Mouse (Mus musculus): ENCODE measurements around the gene Nfia. TPM values are rescaled to one million over a fixed set of nuclear protein-coding genes. Genes with fewer than 3 reads are reported as not detected.
A peak's percentile ranks its signal among the peaks of the same experiment; 100 is the strongest.

Gene Nfia
- total RNA-seq, 2 experiments from 2014 or later, result 113 to 115 TPM

DNA sequence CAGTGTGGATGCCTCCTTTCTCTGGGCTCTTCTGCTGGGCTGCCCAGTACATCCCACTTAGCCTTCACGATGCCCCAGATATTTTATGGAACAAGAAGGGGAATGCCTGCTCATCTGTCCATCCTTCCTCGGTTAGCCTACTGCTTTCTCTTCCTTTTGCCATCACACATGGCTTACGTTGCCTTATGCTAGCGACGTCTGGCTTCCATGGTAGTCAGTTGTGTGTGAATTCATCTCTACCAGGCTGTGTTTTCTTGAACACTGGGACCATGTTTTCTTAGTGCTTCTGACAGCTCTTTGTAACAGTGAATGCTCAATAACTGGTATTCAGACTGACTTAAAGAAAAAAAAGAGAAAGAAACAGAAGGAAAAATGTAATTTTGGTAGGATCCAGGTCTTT is 113.7 kb downstream of the Nfia start:
- Histone ChIP-seq H3K4me3 (no peak overlapping the region), H3K27ac (no peak overlapping the region)
- no peak for TF ChIP-seq CTCF (conservative IDR thresholded peaks at IDR 0.05)
- DNase-seq (ENCODE audit: low spot score in 2 of 2), result no peak

DNA sequence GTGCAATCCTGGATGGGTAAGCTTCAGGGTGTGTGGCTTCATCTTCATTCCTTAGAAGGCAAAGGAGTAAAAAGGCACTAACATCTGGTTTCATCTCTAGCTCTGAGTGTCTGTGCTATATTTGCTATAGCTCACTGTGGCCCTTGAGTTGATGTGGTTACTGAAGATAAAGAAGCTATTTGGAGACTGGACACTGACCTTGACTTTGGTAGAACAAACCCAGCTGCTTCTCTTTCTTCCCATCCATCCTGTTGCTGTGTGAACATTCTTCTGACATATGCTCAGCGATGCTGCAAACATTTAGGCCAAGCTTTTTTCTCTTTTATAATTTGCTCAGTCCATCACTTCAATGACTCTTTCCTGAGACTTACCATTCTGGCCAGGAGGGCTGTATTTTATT is 114.7 kb downstream of the Nfia start:
- Histone ChIP-seq H3K4me3 (no peak overlapping the region), H3K27ac (no peak overlapping the region)
- DNase-seq (ENCODE audit: low spot score in 2 of 2), result no peak
- no peak for TF ChIP-seq CTCF (conservative IDR thresholded peaks at IDR 0.05)

DNA sequence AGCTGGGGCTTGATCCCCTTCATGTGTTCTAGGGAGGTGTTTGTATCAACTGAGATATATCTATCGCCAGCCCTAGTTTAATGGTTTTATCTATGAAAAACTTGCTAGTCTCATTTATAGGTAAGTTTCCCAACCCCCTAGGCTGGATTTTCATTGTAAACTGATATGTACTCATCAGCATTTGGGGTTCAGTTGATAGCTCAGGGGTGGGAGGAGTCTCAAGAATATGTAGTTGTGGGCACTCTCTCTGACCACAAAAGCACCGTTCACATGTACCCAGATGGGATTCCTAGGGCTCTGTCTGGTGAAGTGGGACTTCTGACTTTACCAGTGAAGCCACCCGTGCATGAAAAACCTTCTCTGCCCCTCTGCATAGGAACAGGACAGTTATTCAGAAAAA is 118.5 kb downstream of the Nfia start:
- TF ChIP-seq CTCF (conservative IDR thresholded peaks at IDR 0.05), result no peak
- DNase-seq (ENCODE audit: low spot score in 2 of 2), result no peak
- H3K27ac ChIP-seq, result peak overlapping the region; percentile 9; the same call in 1 of the 2 replicates
- no peak overlapping the region for H3K4me3 ChIP-seq

DNA sequence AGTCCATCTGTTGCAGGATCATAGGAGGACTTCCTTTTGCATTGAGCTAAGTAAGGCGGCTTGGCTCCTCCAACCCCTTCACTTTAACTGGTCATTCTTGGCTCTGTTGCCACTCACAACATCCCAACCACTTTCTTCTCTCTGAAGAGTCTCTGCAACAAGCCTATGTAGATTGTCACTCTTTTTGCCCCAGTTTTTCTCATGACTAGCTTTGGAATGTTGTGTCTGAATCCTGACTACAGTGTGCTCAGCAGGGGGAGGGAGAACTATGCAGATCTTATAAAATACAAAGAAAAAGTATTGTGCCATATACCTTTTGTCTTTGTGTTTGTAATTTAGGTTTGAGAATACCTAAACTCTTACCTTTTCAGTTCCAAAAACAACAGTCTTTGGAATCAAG is 119.1 kb downstream of the Nfia start:
- H3K4me3 ChIP-seq, result no peak overlapping the region
- TF ChIP-seq CTCF (conservative IDR thresholded peaks at IDR 0.05), result no peak
- peak overlapping the region; percentile 81; the same call in 1 of the 2 replicates for H3K27ac ChIP-seq
- DNase-seq (ENCODE audit: low spot score in 2 of 2), result no peak

DNA sequence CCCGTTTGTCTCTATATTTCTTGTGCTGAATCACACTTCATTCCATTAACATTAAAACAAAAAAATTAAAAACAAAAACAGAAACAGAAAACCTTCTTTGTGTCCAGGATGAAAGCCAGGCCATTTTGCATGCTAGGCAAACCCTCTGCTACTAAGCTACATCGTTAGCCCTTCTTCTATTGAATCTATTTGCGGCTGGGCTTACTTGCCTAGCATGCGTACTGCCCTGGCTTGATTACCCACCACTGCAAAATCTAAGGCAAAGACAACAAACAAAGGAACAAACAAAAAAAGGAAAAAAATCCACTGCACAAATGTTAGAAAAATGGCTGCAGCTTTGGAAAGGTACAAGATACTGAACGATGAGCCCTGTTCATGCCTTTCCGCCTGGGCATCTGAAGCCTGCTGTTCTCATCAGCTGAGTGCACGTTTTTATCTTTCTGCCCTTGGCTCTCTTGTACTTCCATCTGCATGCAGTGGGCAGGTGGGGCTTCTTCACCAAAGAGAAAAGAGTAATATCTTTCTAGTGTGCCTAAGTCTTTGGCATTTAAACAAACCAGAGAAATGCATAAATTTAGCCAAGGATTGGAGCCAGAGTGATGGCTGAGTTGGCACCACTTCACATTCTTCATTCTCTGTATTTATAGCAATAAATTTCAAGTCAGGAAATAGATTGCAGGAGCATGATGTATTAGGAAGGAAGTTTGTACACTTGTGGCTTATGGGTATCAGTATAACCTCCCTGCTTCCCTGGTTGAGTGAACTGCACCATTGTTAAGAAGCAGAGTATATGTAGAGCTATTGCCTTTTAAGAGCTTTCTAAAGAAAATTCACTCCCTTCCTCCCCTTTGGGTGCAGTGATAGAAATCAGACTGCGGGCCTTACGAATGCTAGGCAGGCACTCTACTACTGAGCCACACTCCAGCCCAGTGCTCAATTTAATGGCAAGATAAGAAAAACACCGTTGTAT is 121.7 kb downstream of the Nfia start:
- no peak for TF ChIP-seq CTCF (conservative IDR thresholded peaks at IDR 0.05)
- DNase-seq (ENCODE audit: low spot score in 2 of 2), result peak in 1 of 2 experiments; percentile 42

DNA sequence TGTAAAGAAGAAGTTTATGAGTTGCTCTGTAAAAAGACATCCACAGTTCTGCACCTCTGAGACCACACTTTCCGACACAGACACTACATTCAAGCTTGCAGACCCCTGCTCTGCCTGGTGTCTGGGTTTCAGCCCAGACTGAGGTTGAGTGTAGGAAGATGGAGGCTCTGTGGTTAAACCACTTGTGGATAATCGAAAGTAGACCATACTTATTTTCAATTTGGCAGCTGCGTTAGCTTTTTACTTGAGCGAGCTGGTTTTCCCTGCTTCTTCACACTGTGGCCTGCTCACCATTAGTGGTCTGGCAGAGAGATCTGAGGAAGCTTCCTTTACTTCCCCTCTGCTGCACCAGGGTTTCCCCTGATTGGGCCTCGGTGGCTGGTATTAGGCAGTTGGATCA is 123.4 kb downstream of the Nfia start:
- H3K27ac ChIP-seq, result peak overlapping the region; percentile 81
- TF ChIP-seq CTCF (conservative IDR thresholded peaks at IDR 0.05), result no peak
- DNase-seq (ENCODE audit: low spot score in 2 of 2), result no peak
- no peak overlapping the region for H3K4me3 ChIP-seq

More for the DNA sequence above, 121.7 kb downstream of the Nfia start:
- H3K4me3 ChIP-seq, result no peak overlapping the region
- H3K27ac ChIP-seq, result peak overlapping the region; percentile 81

DNA sequence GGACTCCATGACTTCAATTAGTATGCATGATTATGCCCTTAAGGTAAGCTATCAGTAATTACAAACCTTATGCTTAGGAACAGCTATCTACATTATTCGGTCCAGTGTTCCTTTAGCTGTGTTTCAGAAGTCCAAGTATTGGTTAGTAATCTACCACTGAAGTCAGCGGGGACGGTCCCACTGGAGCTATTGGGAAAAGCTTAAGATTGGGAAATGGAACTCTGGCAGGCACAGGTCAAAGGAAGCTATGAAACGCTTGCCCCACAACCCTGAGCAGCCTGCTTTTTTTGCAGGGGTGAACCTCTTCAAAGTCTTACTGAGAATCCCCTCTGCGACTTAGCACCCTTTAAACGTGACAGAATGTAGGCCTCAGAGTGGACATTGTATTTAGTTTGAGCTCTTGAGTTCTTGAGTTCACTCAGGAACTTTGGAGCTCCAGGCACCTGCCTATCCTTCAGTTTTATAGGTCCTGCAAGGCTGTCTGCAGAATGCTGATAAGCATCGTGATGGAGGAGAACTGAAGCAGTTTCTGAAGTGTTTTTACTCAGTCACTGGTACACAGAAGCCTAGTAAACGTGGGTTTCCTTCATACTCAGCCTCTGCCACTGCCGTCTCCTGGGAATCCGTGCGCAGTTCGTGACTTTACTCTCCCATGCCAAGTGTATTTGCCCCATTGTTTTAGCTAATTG is 127.9 kb downstream of the Nfia start:
- DNase-seq (ENCODE audit: low spot score in 2 of 2), result no peak
- TF ChIP-seq CTCF (conservative IDR thresholded peaks at IDR 0.05), result no peak
- Histone ChIP-seq H3K4me3 (no peak overlapping the region), H3K27ac (peak overlapping the region; percentile 52)

DNA sequence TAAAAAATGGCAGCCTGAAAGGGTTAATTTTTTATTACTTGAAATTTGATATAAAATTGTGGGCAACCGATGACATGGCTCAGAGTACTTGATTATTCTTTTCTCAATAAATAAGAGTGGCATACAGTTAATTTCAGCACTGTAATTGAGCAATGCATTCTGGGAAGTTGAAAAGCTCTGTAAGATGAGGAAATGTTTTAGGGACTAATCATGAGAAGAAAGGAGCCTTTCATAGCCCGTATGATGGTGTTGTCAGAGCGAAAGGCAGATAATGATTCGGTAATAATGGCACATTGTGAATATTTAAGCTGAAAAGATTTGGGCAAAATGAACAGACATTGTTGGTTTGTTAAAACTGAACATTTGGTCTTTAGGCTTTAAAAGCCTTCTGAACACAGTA is 133.3 kb downstream of the Nfia start:
- no peak for TF ChIP-seq CTCF (conservative IDR thresholded peaks at IDR 0.05)
- Histone ChIP-seq H3K27ac (peak overlapping the region; percentile 70), H3K4me3 (no peak overlapping the region)
- no peak for DNase-seq (ENCODE audit: low spot score in 2 of 2)

DNA sequence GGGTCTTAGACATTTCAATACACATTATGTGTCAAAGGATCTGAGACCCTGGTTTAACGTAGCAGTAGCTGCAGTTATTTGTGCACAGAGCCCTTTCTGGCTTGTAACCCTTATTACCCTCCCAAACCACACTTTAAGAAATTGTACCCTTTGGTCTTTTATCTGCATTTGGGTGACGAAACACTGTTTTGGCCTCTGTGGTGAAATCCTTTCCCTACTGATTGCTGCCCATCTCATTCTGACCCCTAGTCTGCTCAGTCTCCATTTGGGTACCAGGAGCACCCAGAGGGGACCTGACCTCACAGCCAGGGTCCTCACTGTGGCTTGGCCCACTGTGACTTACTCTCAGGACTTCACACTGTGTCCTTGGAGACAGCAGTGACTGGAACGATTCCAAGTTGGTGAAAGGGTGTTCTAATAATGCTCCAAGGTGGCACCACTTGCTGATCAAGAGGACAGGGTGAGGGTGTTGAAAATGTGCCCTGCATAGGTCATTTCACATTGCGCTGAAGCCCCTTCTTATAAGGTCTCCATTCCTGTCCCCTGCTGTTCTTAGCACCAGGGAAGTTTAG is 136.1 kb downstream of the Nfia start:
- H3K4me3 ChIP-seq, result no peak overlapping the region
- peak overlapping the region; percentile 93 for H3K27ac ChIP-seq
- TF ChIP-seq CTCF (conservative IDR thresholded peaks at IDR 0.05), result no peak
- DNase-seq (ENCODE audit: low spot score in 2 of 2), result no peak

DNA sequence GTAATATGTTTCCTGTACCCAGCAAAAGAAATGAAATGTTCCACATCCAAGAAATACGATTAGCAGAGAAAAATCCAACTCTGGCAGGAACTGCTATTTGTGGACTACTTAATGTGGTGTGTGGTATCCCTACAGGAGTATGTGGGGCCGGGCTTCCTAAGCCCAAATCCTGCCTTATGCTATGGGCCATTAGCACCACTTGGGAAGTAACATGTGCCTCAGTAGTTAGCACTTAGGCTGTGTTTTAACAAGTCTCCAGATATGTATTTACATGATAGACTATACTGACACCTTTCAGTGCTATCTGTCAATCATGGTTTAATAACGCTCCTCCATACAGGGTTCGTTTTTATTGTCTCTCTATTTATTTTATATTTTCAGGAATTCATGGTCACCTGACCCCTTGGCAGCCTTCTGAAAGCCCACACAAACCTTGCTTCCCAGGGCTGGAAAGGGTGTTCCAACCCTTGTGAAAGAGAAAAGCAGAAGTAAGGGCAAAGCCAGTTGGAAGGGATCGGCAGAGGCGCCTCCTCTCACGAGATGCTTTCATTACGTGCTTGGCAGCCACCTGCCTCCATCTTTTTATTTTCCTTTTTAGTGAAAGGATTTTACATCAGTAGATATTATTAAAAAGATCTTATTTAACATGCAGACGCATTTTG is 137.7 kb downstream of the Nfia start:
- H3K27ac ChIP-seq, result peak overlapping the region; percentile 93
- DNase-seq (ENCODE audit: low spot score in 2 of 2), result no peak
- H3K4me3 ChIP-seq, result peak overlapping the region; percentile 42
- no peak for TF ChIP-seq CTCF (conservative IDR thresholded peaks at IDR 0.05)

DNA sequence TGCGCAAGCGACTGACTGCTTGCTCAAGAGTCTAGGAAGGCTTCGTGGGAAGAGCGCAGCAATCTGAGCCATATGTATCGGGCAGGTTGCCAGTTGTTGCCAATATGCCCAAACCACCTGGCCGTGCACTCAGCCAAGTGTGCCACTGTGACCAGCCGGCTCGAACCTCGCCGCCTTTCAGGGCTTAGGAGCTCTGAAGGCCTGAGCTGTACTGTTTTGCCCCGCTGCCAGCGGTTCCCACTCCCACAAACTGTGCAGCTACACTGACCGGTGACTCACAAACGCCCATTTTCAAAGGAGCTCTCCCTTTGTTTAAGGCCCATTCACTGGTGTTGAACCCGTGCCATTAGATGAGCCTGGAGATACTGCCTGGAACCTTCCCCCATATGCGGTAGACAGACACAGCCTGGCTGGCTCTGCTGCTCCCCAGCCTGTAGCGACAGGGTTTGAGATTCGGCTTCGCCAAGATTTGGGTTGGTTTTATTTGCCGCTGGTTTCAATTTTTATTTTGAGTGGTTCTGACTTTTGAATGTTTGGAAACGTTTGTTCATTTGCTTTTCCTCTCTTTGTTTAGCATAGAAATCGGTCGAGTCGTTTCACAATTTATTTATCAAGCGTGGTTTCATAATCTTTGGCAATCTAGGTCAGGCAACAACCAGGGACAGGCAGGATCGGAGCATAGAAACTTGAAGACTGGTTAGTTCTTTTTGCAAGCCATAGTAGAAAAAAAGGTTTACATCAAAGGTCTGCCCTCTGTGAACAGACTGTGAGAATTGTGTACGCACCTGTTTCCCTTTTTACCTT is 138.4 kb downstream of the Nfia start:
- Histone ChIP-seq H3K4me3 (peak overlapping the region; percentile 42), H3K27ac (peak overlapping the region; percentile 93)
- no peak for TF ChIP-seq CTCF (conservative IDR thresholded peaks at IDR 0.05)
- peak; percentile 73 for DNase-seq (ENCODE audit: low spot score in 2 of 2)

DNA sequence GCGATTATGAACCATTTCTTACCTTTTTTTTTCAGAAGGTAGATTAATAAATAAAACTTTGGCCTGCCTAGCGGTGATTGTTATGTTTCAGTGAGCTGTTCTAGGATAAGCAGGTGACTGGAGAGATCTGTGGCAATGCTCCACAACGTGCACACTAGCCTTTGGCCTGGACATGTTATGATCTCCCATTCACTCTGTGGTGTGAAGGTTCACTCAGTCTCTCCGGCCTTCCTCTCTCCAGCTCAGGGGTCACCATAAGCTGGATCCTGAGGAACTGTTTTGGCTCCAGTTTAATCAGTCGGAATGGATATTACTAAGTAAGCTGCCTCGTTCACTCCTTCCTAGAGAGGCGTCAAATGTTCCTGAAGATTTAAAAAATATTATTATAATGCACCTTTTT is 139.2 kb downstream of the Nfia start:
- TF ChIP-seq CTCF (conservative IDR thresholded peaks at IDR 0.05), result no peak
- Histone ChIP-seq H3K4me3 (no peak overlapping the region; the same call in 1 of the 2 replicates), H3K27ac (peak overlapping the region; percentile 93)
- DNase-seq (ENCODE audit: low spot score in 2 of 2), result no peak
